32 mouse cellular contexts compared by ENCODE assay signal in the genomic region with DNA sequence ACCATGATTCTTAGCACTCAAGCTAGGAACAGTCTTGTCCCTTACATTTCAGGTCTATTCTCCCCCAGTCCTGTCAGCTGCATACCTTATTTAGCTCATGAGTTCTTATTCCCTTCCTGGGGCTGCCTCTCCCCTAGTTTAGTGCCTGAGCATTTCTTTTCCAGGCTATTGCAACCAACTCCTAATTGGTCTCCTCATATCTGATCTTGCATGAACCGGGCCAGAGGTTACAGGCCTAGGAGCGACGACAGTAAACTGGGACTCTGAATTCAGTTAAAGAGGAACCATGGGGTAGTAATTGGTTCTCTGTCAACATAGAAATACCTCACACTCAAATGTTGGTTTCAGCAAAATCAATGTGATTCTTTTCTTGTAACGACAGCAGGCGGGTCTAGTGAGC.
"Had no signal": no experiment of that assay in that cellular context is flagged by ENCODE, and none has a peak within 500 bp of the region (broad histone marks: within the 10 kb centered on the region; RNA-seq: fewer than 3 reads in every experiment).

No protein-coding gene starts in this region.

- ATAC-seq: hindbrain, embryonic 16.5 days; inflammation-experienced regulatory T-cells, adult 6 months had no signal

- H3K27me3 ChIP-seq: hindbrain, embryonic 12.5 days; kidney, embryonic 15.5 days; limb, embryonic 13.5 days; limb, embryonic 15.5 days; liver, embryonic 13.5 days; liver, embryonic 15.5 days had no signal

- H3K4me3 ChIP-seq: gastrocnemius, adult 2 months; heart, adult 2 months; heart, embryonic 13.5 days; heart, embryonic 15.5 days; hindbrain, embryonic 10.5 days; hindbrain, embryonic 12.5 days; kidney, embryonic 15.5 days; layer of hippocampus, adult 2 months; limb, embryonic 13.5 days; limb, embryonic 15.5 days; liver, embryonic 13.5 days; liver, embryonic 15.5 days had no signal

- H3K4me2 ChIP-seq: heart, embryonic 11.5 days; heart, embryonic 13.5 days; heart, embryonic 15.5 days; hindbrain, embryonic 12.5 days; hindbrain, embryonic 14.5 days; kidney, embryonic 15.5 days; limb, embryonic 13.5 days; limb, embryonic 15.5 days; liver, embryonic 11.5 days; liver, embryonic 13.5 days; liver, embryonic 15.5 days had no signal

- H3K9me3 ChIP-seq: heart, embryonic 13.5 days; heart, embryonic 15.5 days; hindbrain, embryonic 10.5 days; hindbrain, embryonic 12.5 days; kidney, embryonic 15.5 days; limb, embryonic 15.5 days; liver, embryonic 13.5 days; liver, embryonic 15.5 days had no signal

- H3K27ac ChIP-seq: gastrocnemius, adult 2 months; heart, adult 2 months; heart, embryonic 13.5 days; heart, embryonic 15.5 days; hindbrain, embryonic 10.5 days; hindbrain, embryonic 12.5 days; hindbrain, embryonic 14.5 days; kidney, embryonic 15.5 days; kidney, postnatal 0 days; layer of hippocampus, adult 2 months; limb, embryonic 13.5 days; limb, embryonic 15.5 days; liver, embryonic 13.5 days; liver, embryonic 15.5 days had no signal

- H3K9ac ChIP-seq: heart, embryonic 13.5 days; heart, embryonic 15.5 days; hindbrain, embryonic 12.5 days; hindbrain, embryonic 14.5 days; kidney, embryonic 15.5 days; limb, embryonic 13.5 days; limb, embryonic 15.5 days; liver, embryonic 13.5 days; liver, embryonic 15.5 days had no signal

- DNase-seq: gastrocnemius, adult 2 months; gastrocnemius, postnatal 10 days; gastrocnemius, postnatal 25 days; heart, adult 11 months; heart, adult 2 months; heart, postnatal 14 days; heart, postnatal 36 days; kidney, adult 11 months; kidney, adult 2 months; kidney, adult 9 months; kidney, postnatal 14 days; kidney, postnatal 36 days; layer of hippocampus, adult 9-11 months; layer of hippocampus, postnatal 36 days; left cerebral cortex, postnatal 4 days; liver, embryonic 13.5 days; lung, adult 18-20 months had no signal

- H3K4me1 ChIP-seq: heart, embryonic 13.5 days; heart, embryonic 15.5 days; hindbrain, embryonic 10.5 days; hindbrain, embryonic 12.5 days; kidney, embryonic 15.5 days; limb, embryonic 13.5 days; limb, embryonic 15.5 days had no signal

- H3K36me3 ChIP-seq: heart, embryonic 13.5 days; heart, embryonic 15.5 days; hindbrain, embryonic 10.5 days; hindbrain, embryonic 12.5 days; kidney, embryonic 15.5 days; limb, embryonic 13.5 days; limb, embryonic 15.5 days; liver, embryonic 13.5 days; liver, embryonic 15.5 days had no signal
